Mouse (Mus musculus) Patski (cell line): ENCODE data around the gene Fance. TPM values are rescaled to one million over a fixed set of nuclear protein-coding genes. Genes with fewer than 3 reads are reported as not detected.
A peak's percentile ranks its signal among the peaks of the same experiment; 100 is the strongest.
"Not testable (repeated sequence)": the region's sequence is repeated elsewhere in the genome, so short reads cannot be mapped to it uniquely, and the experiment has no call there.

Source experiments
- ATAC-seq: fragments of 100-300 bp; one replicate; pipeline ENCODE4 v1.8.0; 2021
- CTCF ChIA-PET: fragments of 350-600 bp; sonication (Branson Sonifier 250); formaldehyde crosslinking; loops from one replicate; lab custom pipeline; 2022; ENCODE audit warnings: inconsistent platforms; lab: Charles Lee
- POLR2A ChIA-PET: fragments of 350-600 bp; sonication (Branson Sonifier 250); formaldehyde crosslinking; loops from one replicate; lab custom pipeline; 2022; ENCODE audit warnings: antibody characterized with exemption, inconsistent platforms; lab: Charles Lee
- DNase-seq: peaks from one replicate; pipeline ENCODE4 v3.0.0-alpha.2; 2011; ENCODE audit warnings: low read depth, low spot score
- H3K27me3 ChIP-seq: fragments of 371-371 bp; one replicate; pipeline ENCODE4 v1.5.1; 2021
- CTCF ChIP-seq: fragments of 100-300 bp; IDR thresholded peaks from one replicate; pipeline ENCODE4 v1.5.1; 2021
- in situ Hi-C: fragments of 300-500 bp; cut with MboI; formaldehyde crosslinking; loops from 3 replicates; pipeline ENCODE4 v1.11.1; 2018; ENCODE audit warnings: low pct_unique_long_range_greater_than_20kb, mixed read lengths
- polyA plus RNA-seq: library from polyadenylated mRNA; unstranded; gene quantifications from one replicate; pipeline ENCODE4 v1.2.3, GENCODE M21; 2021

Gene Fance
- polyA plus RNA-seq, 1 experiment from 2014 or later: 44.9 TPM

GRCm38 (mm10) chr17:28350466-28351352, 37.4 kb downstream of the Fance start, which contains the start of gene Tead3:
Tead3 (minus strand) TSS chr17:28350817.
- no peak for TF ChIP-seq CTCF
- ATAC-seq (peak; percentile 42), DNase-seq (no peak)
- POLR2A ChIA-PET: interaction anchor here (1.0 to 3.6 kb wide), 4 partner anchors 16 to 34 kb away, joined by 4 to 45 read pairs (median 5); no protein-coding TSS in a partner anchor
- no peaks in the 10 kb centered on the region for H3K27me3 ChIP-seq
- CTCF ChIA-PET: no interaction called here
- in situ Hi-C loops: no loop called here

DNA sequence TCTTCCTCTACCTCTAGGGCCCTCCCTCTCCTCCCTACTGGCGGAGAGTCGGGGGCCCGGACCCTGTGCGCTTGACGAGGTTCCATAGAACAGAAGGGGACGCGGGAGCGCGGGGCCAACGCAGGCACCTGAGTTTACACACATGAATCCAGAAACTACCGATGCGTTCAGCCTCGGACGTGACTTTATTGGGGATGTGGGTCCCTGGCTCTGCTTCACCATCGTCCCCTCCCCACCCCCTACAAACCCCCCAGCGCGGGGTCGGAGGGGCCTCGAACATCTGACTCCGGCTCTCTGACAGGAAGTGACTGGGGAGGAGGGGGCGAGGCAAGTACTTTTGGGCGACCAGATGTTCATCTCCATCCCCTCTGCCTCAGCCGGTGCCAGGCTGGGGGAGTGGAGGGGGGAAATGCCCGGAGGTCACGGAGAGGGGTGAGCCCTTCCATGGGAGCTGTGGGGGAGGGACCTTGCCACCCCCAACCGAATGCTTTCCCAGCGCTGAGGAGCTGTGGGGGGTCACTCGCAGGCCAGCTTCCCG, 38.1 kb downstream of the Fance start:
- no peak for DNase-seq
- ChIA-PET POLR2A (interaction anchor here (1.0 to 3.6 kb wide), 2 partner anchors 17 to 21 kb away, joined by 4 to 45 read pairs; no protein-coding TSS in a partner anchor), CTCF (no interaction called here)
- H3K27me3 ChIP-seq: no peaks in the 10 kb centered on the region
- in situ Hi-C loops: no loop called here
- peak; percentile 2 for ATAC-seq
- no peak for TF ChIP-seq CTCF

DNA sequence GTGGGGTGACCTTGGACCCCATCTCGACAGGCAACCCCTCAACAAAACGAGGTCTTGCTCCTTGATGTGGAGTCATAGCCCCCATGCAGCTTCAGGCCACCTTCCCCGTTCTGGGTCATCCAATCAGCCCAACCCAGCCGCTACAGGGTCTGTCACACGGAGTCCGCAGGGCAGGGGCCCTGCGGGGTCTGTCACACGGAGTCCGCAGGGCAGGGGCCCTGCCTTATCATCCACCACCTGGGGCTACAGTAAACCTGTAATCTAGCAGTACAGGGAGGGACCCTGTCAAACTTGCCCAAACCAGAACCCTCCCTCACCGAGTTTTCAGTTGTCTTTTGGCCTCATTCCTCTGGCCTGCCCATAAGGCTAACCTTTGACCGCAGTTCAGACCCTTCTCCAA, 38.7 kb downstream of the Fance start:
- H3K27me3 ChIP-seq: no peaks in the 10 kb centered on the region
- DNase-seq (no peak), ATAC-seq (no peak)
- TF ChIP-seq CTCF: no peak
- in situ Hi-C loops: no loop called here
- POLR2A ChIA-PET: no interaction called here
- CTCF ChIA-PET: no interaction called here

- in situ Hi-C loops: no loop called here
- ChIA-PET CTCF (no interaction called here), POLR2A (no interaction called here)
- no peak for DNase-seq
- TF ChIP-seq CTCF: no peak
- no peaks in the 10 kb centered on the region for H3K27me3 ChIP-seq
- ATAC-seq: no peak
Measured at GRCm38 (mm10) chr17:28355871-28356270, 42.6 kb downstream of the Fance start.

GRCm38 (mm10) chr17:28358576-28359261, 45.4 kb downstream of the Fance start:
- CTCF ChIA-PET, H3K27me3 ChIP-seq, ATAC-seq, POLR2A ChIA-PET, in situ Hi-C loops, DNase-seq: not testable (repeated sequence)

DNA sequence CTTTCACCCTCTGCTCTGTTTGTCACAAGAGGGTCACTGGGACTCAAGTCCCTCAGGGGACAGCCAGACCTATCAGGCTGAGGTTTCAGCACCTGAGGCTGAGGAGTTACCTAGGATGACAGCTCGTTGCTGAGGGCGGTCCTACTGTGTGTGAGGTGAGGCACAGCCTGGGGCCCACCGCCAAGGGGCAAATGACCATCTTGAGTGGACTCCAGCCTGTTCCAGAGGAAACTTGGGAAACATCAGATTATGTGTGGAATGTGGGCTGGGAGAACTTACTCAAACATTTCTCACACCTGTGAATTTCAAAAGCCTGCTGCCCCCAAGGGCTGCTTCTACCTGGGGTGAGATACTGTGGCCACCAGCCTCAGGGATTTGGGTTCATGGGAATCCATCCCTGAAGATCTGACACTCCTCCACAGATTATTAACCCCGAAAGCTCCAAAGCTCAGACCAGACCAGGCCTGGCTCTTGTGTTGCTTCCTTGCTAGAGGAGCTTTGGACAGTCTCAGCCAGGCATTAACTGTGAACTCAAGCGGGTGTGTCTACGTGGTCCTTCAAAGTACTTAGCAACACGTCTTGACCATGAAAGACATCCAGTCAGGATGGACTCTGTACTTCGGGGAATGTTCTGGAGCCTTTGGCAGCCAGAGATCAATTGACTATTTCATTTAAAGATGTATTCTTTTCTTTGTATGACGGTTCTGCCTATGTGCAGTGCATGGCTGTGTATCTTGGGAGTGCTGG, 47.4 kb downstream of the Fance start:
- no peak for ATAC-seq
- no peaks in the 10 kb centered on the region for H3K27me3 ChIP-seq
- TF ChIP-seq CTCF: no peak
- CTCF ChIA-PET: no interaction called here
- DNase-seq: no peak
- POLR2A ChIA-PET: no interaction called here
- in situ Hi-C loops: no loop called here

DNA sequence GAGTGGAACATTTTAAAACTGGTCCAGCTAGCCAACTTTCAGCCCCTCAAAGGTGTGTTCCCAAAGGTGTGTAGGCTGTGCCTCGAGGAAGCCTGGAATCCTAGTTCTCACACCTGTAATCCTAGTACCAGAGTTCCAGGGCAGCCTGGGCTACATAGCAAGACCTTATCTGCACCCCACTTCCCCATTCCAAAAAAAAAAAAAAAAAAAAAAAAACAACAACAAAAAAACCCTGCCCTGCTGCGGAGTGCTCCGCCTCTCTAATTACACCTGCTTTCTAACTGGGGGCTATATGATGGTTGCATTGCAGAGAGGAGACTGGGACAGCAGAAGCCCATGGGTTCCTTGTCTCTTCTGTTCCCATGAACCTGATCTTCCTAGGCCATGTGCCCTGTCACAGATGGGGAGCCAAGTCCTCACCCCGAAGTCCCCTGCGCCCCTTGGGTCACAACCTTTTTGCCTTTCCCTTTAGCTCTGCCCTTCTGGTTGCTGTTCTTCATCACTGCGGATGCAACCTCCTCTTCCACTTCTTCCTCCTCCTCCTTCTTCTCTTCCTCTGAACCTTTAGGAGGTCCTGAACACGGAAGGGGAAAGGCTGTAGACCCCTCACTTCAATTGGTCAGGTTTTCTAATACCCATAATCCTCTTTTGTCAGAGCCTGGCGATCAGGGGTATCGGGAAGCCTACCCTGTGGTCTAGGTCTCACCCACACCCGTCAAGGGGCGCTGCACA, 48.8 kb downstream of the Fance start:
- ChIA-PET POLR2A (no interaction called here), CTCF (no interaction called here)
- TF ChIP-seq CTCF: no peak
- H3K27me3 ChIP-seq: no peaks in the 10 kb centered on the region
- ATAC-seq (no peak), DNase-seq (no peak)
- in situ Hi-C loops: no loop called here

GRCm38 (mm10) chr17:28362653-28363292, 49.5 kb downstream of the Fance start:
- in situ Hi-C loops: no loop called here
- POLR2A ChIA-PET: no interaction called here
- H3K27me3 ChIP-seq: no peaks in the 10 kb centered on the region

GRCm38 (mm10) chr17:28363507-28363906, 50.2 kb downstream of the Fance start:
- CTCF ChIA-PET: no interaction called here
- DNase-seq (no peak), ATAC-seq (no peak)
- H3K27me3 ChIP-seq: no peaks in the 10 kb centered on the region
- TF ChIP-seq CTCF: no peak
- POLR2A ChIA-PET: no interaction called here
- in situ Hi-C loops: no loop called here

More at GRCm38 (mm10) chr17:28362653-28363292, 49.5 kb downstream of the Fance start:
- CTCF ChIA-PET: no interaction called here
- DNase-seq (no peak), ATAC-seq (no peak)
- TF ChIP-seq CTCF: no peak
